Mouse (Mus musculus): Measurements from ENCODE around the gene Ccno.
"Not testable (repeated sequence)": the region's sequence is repeated elsewhere in the genome, so short reads cannot be mapped to it uniquely, and the experiment has no call there.

Gene Ccno

GRCm38 (mm10) chr13:113000576-113001318, 13.1 kb downstream of the Ccno start:
- DNase-seq = no peak

GRCm38 (mm10) chr13:113012683-113013082, 25.1 kb downstream of the Ccno start:
- no peak for DNase-seq

- DNase-seq = not testable (repeated sequence)
These were observed 25.8 kb downstream of the Ccno start for GRCm38 (mm10) chr13:113013174-113013953.

DNA sequence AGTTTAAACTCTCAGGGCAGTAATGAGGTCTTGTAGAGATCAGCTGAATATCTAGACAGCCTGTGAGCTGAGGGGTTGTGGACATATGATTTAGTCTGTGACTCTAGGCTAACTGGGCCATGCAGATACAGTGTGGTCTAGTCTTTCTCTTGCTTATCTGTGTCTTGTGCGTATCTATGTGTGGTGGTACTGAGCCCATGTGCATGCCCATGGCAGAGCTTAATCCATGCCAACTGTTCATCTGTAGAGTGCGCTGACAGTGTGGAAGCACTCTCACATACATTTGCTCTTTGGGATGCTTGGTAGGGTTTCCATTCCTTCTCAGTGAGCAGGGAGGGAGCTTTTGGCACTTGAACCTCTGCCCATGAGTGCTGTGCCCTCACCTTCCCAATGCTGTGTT, 33.9 kb downstream of the Ccno start:
- DNase-seq = no peak

DNA sequence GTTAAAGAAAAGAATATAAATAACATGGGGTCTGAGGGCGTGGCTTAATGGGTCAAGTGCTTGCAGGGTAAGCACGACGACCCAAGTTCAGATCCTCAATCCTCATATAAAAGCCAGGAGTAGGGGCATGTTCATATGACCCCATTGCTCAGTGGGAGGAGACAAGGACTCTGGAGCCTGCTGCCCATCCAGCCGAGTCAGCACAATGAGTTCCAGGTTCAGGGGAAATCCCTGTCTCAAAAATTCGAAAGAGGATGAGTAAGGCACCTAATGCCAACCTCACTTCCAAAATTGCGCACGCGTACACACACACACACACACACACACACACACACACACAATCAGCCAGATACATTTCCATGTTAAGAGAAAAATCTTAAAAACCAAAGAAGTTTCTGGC, 34.9 kb downstream of the Ccno start:
- DNase-seq = no peak

DNA sequence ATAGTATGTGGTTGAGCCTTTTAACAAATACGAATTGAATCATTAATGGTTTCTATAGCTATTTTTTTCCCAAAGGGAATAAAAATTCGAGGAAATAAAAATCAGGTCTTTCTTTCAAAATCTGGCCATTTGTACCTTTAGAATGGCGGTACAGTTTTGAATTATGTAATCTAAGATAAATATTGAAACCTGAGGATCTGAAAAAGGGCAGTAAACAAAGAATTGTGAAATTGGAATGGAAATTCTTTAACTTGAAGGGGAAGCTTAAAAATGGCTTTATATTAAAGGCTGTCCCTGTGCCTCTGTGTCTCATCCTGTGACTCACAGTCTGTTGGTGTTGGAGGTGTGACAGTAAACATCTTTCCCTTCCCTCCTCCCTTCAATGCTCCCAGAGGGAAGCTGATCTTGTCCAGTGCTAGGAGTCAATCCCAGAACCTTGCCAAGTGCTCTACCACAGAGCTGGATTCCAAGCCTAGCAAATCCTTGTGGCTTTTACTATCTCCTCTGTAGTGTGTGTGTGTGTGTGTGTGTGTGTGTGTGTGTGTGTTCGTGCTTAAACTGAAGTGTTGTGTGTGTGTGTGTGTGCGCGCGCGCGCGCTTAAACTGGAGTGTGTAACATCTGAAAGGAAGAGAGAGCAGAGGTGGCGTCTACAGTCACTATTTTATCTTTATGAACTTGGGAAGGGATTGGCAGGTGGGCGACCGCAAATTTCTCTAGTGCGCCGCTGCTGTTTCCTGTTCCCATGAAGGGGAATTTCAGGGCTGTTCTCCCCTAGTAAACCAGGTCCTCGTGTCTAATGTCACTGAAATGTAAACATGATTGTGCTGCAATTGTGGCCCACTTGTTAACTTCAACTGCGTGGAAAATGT, 35.9 kb downstream of the Ccno start:
- DNase-seq = no peak

DNA sequence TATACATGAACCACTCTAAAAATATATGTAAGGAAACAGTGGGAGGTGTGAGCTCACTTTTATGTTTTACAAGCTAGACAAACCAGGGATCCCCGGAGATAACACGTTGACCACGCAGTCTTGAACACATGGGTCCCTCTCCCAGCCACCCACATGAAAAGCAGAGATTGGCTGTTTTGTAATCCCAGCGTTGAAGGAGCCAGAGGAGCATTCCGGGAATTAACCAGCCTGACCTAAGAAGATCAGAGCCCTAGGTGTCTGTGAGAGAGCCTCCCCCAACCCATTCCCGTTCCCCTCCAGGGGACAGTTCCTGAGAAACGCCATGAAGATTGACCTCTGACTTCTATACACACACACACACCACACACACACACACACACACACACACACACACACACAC, 43.7 kb downstream of the Ccno start:
- DNase-seq = no peak

GRCm38 (mm10) chr13:113031792-113032571, 44.4 kb downstream of the Ccno start:
- no peak for DNase-seq

DNA sequence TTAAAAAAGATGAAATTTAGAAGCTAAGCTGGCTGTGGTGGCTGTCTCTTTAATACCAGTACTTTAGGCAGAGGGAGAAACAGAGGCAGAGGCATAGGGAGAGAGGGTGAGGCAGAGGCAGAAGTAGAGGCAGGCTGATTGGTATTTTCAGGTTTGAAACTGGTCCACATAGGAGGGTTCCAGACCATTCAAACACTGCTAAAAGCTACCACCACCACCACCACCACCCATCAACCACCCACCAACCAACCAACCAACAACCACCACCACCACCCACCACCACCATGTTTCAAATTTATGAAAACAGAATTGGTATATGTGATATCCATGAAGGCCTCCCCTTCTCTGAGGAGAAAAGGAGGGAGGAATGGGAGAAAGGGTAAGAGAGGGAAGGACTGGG, 45.2 kb downstream of the Ccno start:
- no peak for DNase-seq

DNA sequence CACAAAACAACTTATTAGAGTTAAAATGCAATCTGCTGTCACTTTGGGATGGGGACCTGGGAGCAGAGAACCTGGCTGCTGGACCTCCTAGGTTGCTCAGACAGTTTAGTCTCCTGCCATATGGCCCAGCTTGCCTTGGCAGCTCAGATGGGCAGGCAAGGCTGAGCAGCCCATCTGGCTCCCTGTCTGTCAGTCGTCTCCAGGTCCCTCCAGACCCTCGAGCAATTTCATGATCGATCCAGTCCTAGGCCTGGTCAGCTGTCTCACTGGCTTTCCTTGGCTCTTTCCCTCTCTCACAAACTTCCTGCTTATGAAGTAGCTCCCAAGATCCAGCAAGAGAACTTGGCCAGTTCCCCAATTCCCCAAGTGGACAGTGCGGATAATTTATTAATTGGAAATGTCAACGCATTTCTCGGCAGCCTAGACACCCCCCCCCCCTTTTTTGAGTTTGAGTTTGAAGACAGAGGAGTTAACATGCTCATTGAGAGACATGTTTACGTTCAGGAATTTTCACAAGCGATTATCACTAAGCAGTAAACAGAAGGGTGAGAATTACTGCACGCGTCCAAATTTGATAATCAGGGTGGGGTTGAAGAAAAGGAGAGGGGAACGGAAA, 46.8 kb downstream of the Ccno start:
- no peak for DNase-seq

DNA sequence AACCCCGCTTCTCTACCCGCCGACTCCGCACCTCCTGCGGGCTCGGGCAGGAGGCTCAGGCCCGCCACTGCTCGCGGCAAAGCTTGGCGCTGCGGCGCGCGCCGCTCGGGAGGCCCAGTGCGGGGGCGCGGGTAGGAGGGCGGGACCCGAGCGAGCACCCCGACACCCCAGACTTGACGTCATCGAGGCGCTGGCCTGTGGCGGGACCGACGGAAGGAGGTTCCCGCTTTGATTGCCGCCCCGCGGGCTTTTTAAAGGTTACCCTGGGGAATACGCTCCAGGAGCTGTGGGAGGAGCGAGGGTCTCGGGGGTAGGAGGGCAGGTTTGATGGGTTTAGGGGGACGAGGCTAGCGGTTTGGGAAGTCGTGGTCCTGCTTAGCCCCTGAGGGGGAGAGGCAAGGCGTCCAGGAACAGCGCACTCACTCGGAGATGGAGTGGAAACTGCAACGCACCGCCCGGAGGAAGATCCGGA, 47.4 kb downstream of the Ccno start, which contains the start of gene Cdc20b:
Gene Cdc20b (plus strand): TSS at position 162 of the 472 bp plus-strand sequence.
- no peak for DNase-seq

- peak; percentile 75 to 82 for DNase-seq
These were observed 48.2 kb downstream of the Ccno start for GRCm38 (mm10) chr13:113035852-113036251.

All from kidney, adult 8-10 months (tissue).